Mouse (Mus musculus) E14TG2a.4 (cell line): ENCODE results near the gene Zfp526.

Experiments
- CTCF ChIP-seq: conservative IDR thresholded peaks from 2 replicates; pipeline ENCODE4 v1.5.1; 2014; ENCODE audit warnings: low read length
- NANOG ChIP-seq: IDR thresholded peaks from 2 replicates; pipeline ENCODE4 v1.6.1; 2014; ENCODE audit warnings: borderline replicate concordance, low read length, mixed read lengths

GRCm38 (mm10) chr7:25272445-25273258 is 51.4 kb downstream of the Zfp526 start:
- TF ChIP-seq CTCF, result no peak
- TF ChIP-seq NANOG, result no peak
